Mouse (Mus musculus) stomach, postnatal 0 days (tissue): ENCODE results near the gene Duoxa1.

ENCODE experiments used
- CTCF ChIP-seq: IDR thresholded peaks from 2 replicates; pipeline ENCODE4 v1.5.1; 2016; ENCODE audit warnings: antibody characterized with exemption, low read depth, mild to moderate bottlenecking, moderate library complexity
- EP300 ChIP-seq: optimal IDR thresholded peaks from 2 replicates; pipeline ENCODE3; 2016; ENCODE audit warnings: antibody characterized with exemption

GRCm38 (mm10) chr2:122260729-122261128 lies 52.8 kb downstream of the Duoxa1 start:
- TF ChIP-seq CTCF (no peak), EP300 (no peak)
